Mouse (Mus musculus) cortical plate, adult 2 months (tissue): ENCODE measurements around the gene Aldh1l1. TPM values are rescaled to one million over a fixed set of nuclear protein-coding genes. Genes with fewer than 3 reads are reported as not detected.

Experiments used
- H3K27ac ChIP-seq: fragments of 200-500 bp; 2 replicates; pipeline ENCODE4 v1.5.1; 2012; ENCODE audit warnings: low read length, control low read depth, inconsistent platforms; ENCODE audit not compliant: insufficient read depth
- H3K4me1 ChIP-seq: fragments of 200-500 bp; 2 replicates; pipeline ENCODE4 v1.6.1; 2011; ENCODE audit warnings: low read length; ENCODE audit not compliant: control insufficient read depth, insufficient read depth
- H3K4me3 ChIP-seq: fragments of 200-500 bp; 2 replicates; pipeline ENCODE4 v1.5.1; 2011; ENCODE audit warnings: mild to moderate bottlenecking, low read length, control low read depth; ENCODE audit not compliant: insufficient read depth
- CTCF ChIP-seq: fragments of 200-500 bp; IDR thresholded peaks from 2 replicates; pipeline ENCODE4 v1.5.1; 2011; ENCODE audit warnings: mild to moderate bottlenecking, control low read depth, low read length; ENCODE audit not compliant: insufficient read depth; ENCODE audit errors: extremely low read depth
- POLR2A ChIP-seq: fragments of 200-500 bp; IDR thresholded peaks from 2 replicates; pipeline ENCODE4 v1.6.1; 2011; ENCODE audit warnings: mild to moderate bottlenecking, low read length, control low read depth; ENCODE audit not compliant: insufficient read depth; ENCODE audit errors: extremely low read depth
- polyA plus RNA-seq: library from polyadenylated mRNA; depleted of rRNA; stranded (reverse); fragments of >200 nt; gene quantifications from 2 replicates; pipeline ENCODE4 v1.2.3, GENCODE M21; 2012

Gene Aldh1l1
- polyA plus RNA-seq, 1 experiment, result 83.1 TPM

GRCm38 (mm10) chr6:90616481-90616880, 130.3 kb downstream of the Aldh1l1 start:
- no peak overlapping the region for H3K27ac ChIP-seq
- no peak for TF ChIP-seq POLR2A
- no peak for TF ChIP-seq CTCF
- no peaks in the 10 kb centered on the region for H3K4me1 ChIP-seq
- H3K4me3 ChIP-seq, result no peak overlapping the region

DNA sequence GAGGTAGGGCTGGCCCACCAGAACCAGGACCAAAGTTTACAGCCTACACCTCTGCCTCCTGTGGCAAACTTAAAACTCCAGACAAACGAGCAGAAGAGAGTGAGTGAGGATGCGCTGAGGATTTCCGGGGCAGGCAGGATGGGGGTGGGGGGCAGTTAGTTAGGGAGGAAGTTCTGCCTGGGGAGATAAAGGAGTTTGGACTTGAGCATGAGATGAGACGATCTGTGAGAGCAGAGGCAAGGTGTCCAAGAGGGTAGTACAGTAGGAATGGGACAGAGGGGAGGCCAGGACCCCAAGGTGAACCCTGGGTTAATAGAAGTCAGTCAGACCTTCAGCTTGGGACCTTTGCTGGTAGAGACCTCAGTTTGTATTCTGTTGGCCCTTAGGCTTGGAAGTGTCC, 132.0 kb downstream of the Aldh1l1 start:
- Histone ChIP-seq H3K4me1 (no peaks in the 10 kb centered on the region), H3K27ac (no peak overlapping the region), H3K4me3 (no peak overlapping the region)
- TF ChIP-seq CTCF (no peak), POLR2A (no peak)

- TF ChIP-seq POLR2A, result no peak
- TF ChIP-seq CTCF, result no peak
- Histone ChIP-seq H3K27ac (no peak overlapping the region), H3K4me3 (no peak overlapping the region), H3K4me1 (no peaks in the 10 kb centered on the region)
Observed at GRCm38 (mm10) chr6:90618821-90619636, 132.8 kb downstream of the Aldh1l1 start.

- H3K4me1 ChIP-seq, result no peaks in the 10 kb centered on the region
- no peak overlapping the region for H3K27ac ChIP-seq
- TF ChIP-seq CTCF, result no peak
- TF ChIP-seq POLR2A, result no peak
- no peak overlapping the region for H3K4me3 ChIP-seq
Observed at GRCm38 (mm10) chr6:90619936-90620335, 133.7 kb downstream of the Aldh1l1 start.

DNA sequence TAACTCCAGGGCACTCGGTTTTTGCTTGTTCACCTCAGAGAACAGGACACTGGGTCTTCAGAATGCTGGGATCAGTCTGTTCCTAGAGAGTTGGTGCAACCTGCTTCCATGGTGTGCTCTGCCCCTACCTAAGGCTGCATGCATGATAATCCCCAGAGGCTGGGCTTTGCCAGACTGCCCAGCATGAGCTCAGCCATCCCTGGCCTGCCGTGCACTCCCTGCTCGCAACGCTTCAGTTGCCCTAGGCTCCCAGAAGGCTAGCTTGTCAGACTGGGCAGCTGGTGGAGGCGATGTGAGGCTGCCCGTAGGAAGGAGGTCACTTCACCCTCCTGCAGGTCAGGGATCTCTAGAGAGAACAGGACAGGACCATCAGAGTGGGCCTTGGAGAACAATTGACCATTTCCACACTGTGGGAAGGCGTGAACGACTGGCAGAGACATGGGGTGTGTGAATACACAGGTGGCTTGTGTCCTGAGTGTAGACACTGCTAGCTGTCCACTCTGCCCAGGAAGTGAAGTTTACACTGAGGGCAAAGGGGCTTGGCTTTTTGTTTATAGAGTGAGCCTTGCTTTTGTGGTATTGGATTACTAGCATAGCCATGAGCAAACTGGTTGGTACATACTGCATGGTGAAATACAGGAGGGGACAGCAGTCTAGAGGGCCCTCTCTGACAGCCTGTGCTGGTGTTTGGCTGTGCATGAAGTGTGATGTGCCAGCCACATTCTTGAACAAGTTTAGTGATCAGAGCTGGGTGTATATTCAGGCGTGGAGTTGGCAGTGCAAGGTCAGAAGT, 134.8 kb downstream of the Aldh1l1 start:
- H3K4me1 ChIP-seq, result no peaks in the 10 kb centered on the region
- no peak overlapping the region for H3K27ac ChIP-seq
- no peak overlapping the region for H3K4me3 ChIP-seq
- TF ChIP-seq CTCF, result no peak
- TF ChIP-seq POLR2A, result no peak

DNA sequence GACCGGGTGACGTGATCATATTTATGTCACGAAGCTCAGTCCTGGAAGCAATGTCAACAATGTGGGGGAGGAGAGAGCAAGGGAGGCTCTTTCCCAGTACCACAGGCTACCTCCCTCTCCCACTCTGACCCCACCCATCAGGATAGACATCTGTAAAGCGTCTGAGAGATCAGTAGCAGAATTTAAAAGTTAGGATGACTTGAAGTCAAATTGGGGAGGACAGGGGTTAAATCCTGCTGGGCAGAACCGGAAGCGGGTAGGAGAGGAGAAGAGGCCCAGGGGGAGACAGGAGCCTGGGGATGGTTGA, 135.3 kb downstream of the Aldh1l1 start:
- Histone ChIP-seq H3K4me1 (no peaks in the 10 kb centered on the region), H3K4me3 (no peak overlapping the region), H3K27ac (no peak overlapping the region)
- TF ChIP-seq CTCF (no peak), POLR2A (no peak)

DNA sequence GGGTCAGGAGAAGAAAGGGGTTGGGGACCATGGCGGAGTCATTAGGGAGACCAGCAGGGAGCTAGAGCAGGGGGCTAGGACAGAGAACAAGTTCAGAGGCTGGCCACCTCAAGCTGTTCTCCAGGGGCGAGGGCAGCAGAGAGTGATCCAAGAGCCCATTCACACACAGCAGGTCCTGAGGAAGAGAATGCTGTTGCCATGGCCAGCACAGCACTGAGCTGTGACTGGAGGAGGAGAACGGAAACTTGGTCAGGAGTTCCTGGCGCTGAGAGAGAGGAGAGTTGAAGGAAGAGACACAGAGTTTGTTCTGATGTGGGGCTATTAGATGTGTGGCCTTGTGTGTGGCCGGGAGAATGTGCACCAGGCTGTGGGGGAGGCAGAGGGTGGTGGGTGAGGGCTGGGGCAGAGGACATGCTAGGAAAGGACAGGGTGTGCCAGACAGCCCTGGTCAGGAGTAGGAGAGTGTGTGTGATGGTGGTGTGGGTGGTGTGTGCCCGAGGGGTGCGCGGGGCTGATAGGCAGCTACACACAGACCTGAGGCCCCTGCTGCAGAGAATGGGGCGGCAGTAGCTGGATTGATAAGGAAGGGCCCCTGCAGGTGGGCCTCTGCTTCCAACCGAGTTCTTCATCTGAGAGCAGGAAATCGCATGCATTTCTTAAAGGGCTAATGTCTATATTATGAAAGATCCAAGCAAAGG, 136.7 kb downstream of the Aldh1l1 start:
- H3K4me3 ChIP-seq, result no peak overlapping the region
- no peaks in the 10 kb centered on the region for H3K4me1 ChIP-seq
- TF ChIP-seq CTCF, result no peak
- TF ChIP-seq POLR2A, result no peak
- no peak overlapping the region for H3K27ac ChIP-seq

DNA sequence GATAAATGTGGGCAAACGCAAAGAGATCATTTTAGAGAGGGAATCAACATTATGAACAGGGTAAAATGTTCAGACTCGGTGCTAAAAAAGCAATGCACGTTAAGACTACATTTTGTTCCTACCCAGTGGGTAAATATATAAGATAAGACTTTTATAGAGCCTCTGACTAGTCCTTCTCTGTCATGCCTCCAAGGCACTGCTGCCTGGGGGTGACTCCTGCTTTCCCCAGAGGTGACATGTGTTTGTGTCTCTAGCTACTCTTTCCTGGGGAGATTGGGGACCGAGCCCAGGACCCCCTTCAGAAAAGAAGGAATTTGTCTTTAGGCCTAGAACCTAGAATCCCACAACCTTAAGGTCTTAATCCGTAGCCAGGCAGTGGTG, 137.2 kb downstream of the Aldh1l1 start:
- TF ChIP-seq POLR2A, result no peak
- no peak for TF ChIP-seq CTCF
- no peak overlapping the region for H3K4me3 ChIP-seq
- H3K27ac ChIP-seq, result no peak overlapping the region
- H3K4me1 ChIP-seq, result no peaks in the 10 kb centered on the region

DNA sequence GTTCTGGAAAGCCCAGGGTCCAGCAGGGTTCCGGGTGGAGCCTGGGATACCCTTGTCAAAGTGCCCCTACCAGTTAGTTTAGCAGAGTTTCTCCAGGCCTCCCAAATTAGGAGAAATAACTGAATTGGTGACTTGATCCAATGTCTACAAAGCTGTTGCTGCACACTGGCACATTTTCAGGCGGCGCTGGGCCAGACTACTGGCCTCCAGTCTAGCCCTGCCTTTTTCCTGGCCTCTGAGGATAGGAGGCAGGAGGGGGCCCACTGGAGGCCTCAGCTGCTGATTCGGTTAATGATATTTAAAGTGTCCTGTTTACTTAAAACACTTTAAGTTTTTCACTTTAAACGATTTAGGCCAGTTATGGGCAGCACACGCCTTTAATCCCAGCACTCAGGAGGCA, 138.0 kb downstream of the Aldh1l1 start:
- TF ChIP-seq POLR2A, result no peak
- TF ChIP-seq CTCF, result no peak
- Histone ChIP-seq H3K27ac (no peak overlapping the region), H3K4me1 (no peaks in the 10 kb centered on the region), H3K4me3 (no peak overlapping the region)
